Mouse (Mus musculus): ENCODE measurements around the gene Pyroxd1.
A peak's percentile ranks its signal among the peaks of the same experiment; 100 is the strongest.

GRCm38 (mm10) chr6:142345440-142346038, at the start of gene Pyroxd1:
- peak; percentile 23; the same call in 1 of the 2 replicates for TF ChIP-seq CTCF (IDR thresholded peaks at IDR 0.05; ENCODE audit: low read depth)
- TF ChIP-seq EP300 (IDR thresholded peaks at IDR 0.05; ENCODE audit: low read depth), result no peak

Measured in liver, embryonic 14.5 days (tissue).